Mouse (Mus musculus) myocyte (in vitro differentiated cells): ENCODE measurements around the gene Clps.

Source experiments
- CEBPB ChIP-seq: IDR thresholded peaks from 2 replicates; pipeline ENCODE4 v1.6.1; 2011; ENCODE audit warnings: mild to moderate bottlenecking, moderate library complexity; ENCODE audit not compliant: poor library complexity, insufficient read depth, severe bottlenecking
- E2F4 ChIP-seq: IDR thresholded peaks from one replicate; pipeline ENCODE4 v1.6.1; 2011; ENCODE audit warnings: mild to moderate bottlenecking, control low read depth, moderate library complexity; ENCODE audit not compliant: insufficient read depth
- MAX ChIP-seq: IDR thresholded peaks from one replicate; pipeline ENCODE4 v1.6.1; 2011; ENCODE audit warnings: low read depth, mild to moderate bottlenecking, control low read depth
- MYOD1 ChIP-seq, 3 experiments: IDR thresholded peaks; one replicate each; pipeline ENCODE4 v1.6.1; 2011; ENCODE audit warnings: control low read depth in 2 of 3, low read depth in 2 of 3, mild to moderate bottlenecking in 2 of 3, moderate library complexity in 1 of 3; ENCODE audit not compliant: insufficient read length in 2 of 3, control insufficient read depth in 1 of 3
- MYOG ChIP-seq, 3 experiments: IDR thresholded peaks; one replicate each; pipeline ENCODE4 v1.6.1; 2011; ENCODE audit warnings: control low read depth in 2 of 3, low read depth in 2 of 3, mild to moderate bottlenecking in 2 of 3; ENCODE audit not compliant: insufficient read length in 2 of 3, control insufficient read depth in 1 of 3, insufficient read depth in 1 of 3
- POLR2A ChIP-seq: IDR thresholded peaks from one replicate; pipeline ENCODE4 v1.6.1; 2011; ENCODE audit warnings: low read depth, mild to moderate bottlenecking, control low read depth, moderate library complexity; ENCODE audit not compliant: insufficient read length
- POLR2AphosphoS2 ChIP-seq: IDR thresholded peaks from one replicate; pipeline ENCODE4 v1.6.1; 2011; ENCODE audit warnings: low read depth, control low read depth; ENCODE audit not compliant: insufficient read length
- REST ChIP-seq: IDR thresholded peaks from one replicate; pipeline ENCODE4 v1.6.1; 2011; ENCODE audit warnings: mild to moderate bottlenecking, control low read depth, moderate library complexity; ENCODE audit not compliant: insufficient read depth, insufficient read length
- SRF ChIP-seq: IDR thresholded peaks from one replicate; pipeline ENCODE4 v1.6.1; 2011; ENCODE audit warnings: low read depth; ENCODE audit not compliant: control insufficient read depth, insufficient read length
- TCF12 ChIP-seq: IDR thresholded peaks from one replicate; pipeline ENCODE4 v1.6.1; 2011; ENCODE audit warnings: mild to moderate bottlenecking, control low read depth; ENCODE audit not compliant: poor library complexity, insufficient read depth, severe bottlenecking
- TCF3 ChIP-seq: IDR thresholded peaks from one replicate; pipeline ENCODE4 v1.6.1; 2011; ENCODE audit warnings: low read depth, control low read depth; ENCODE audit not compliant: insufficient read length
- USF1 ChIP-seq: IDR thresholded peaks from one replicate; pipeline ENCODE4 v1.6.1; 2011; ENCODE audit warnings: low read depth, mild to moderate bottlenecking, control low read depth, moderate library complexity

- TF ChIP-seq POLR2A, result no peak
- no peak for TF ChIP-seq MYOG (IDR thresholded peaks at IDR 0.05; ENCODE audit: control insufficient read depth in 1 of 3, insufficient read depth in 1 of 3, insufficient read length in 2 of 3, low read depth in 2 of 3)
- TF ChIP-seq MYOD1 (IDR thresholded peaks at IDR 0.05; ENCODE audit: control insufficient read depth in 1 of 3, insufficient read length in 2 of 3, low read depth in 2 of 3), result no peak
- TF ChIP-seq MAX, result no peak
- TF ChIP-seq CEBPB, result no peak
- TF ChIP-seq USF1, result no peak
- no peak for TF ChIP-seq E2F4
- TF ChIP-seq SRF, result no peak
- no peak for TF ChIP-seq TCF12
- TF ChIP-seq REST, result no peak
- TF ChIP-seq TCF3, result no peak
- TF ChIP-seq POLR2AphosphoS2, result no peak
Observed at GRCm38 (mm10) chr17:28609543-28609942, 49.0 kb upstream of the Clps start.
